Mouse (Mus musculus) limb, embryonic 12.5 days (tissue): ENCODE results near the gene Svbp. TPM values are rescaled to one million over a fixed set of nuclear protein-coding genes. Genes with fewer than 3 reads are reported as not detected.

ENCODE experiments used
- ATAC-seq: fragments of 200-750 bp; cut with Nextera tagmentation; 2 replicates; pipeline ENCODE4 v1.8.0; 2017; ENCODE audit warnings: low read depth, moderate TSS enrichment; ENCODE audit not compliant: insufficient number of reproducible peaks, insufficient read depth, low FRiP score, low TSS enrichment
- H3K27ac ChIP-seq: fragments of 300-500 bp; sonication (generic); 2 replicates; pipeline ENCODE4 v1.5.1; 2016; ENCODE audit warnings: mild to moderate bottlenecking, moderate library complexity
- H3K27me3 ChIP-seq: fragments of 300-500 bp; sonication (generic); 2 replicates; pipeline ENCODE4 v1.6.1; 2016; ENCODE audit warnings: mild to moderate bottlenecking, moderate library complexity
- H3K36me3 ChIP-seq: fragments of 300-500 bp; sonication (generic); 2 replicates; pipeline ENCODE4 v1.6.1; 2016; ENCODE audit warnings: mild to moderate bottlenecking, moderate library complexity
- H3K4me1 ChIP-seq: fragments of 300-500 bp; sonication (generic); replicated peaks from 2 replicates; pipeline ENCODE4 v1.6.1; 2016
- H3K4me2 ChIP-seq: fragments of 300-500 bp; sonication (generic); 2 replicates; pipeline ENCODE4 v1.6.1; 2016; ENCODE audit warnings: mild to moderate bottlenecking, moderate library complexity
- H3K4me3 ChIP-seq: fragments of 300-500 bp; sonication (generic); replicated peaks from 2 replicates; pipeline ENCODE4 v1.5.1; 2016; ENCODE audit warnings: mild to moderate bottlenecking
- H3K9ac ChIP-seq: fragments of 300-500 bp; sonication (generic); replicated peaks from 2 replicates; pipeline ENCODE4 v1.6.1; 2016; ENCODE audit warnings: mild to moderate bottlenecking, moderate library complexity
- H3K9me3 ChIP-seq: fragments of 300-500 bp; sonication (generic); 2 replicates; pipeline ENCODE4 v1.6.1; 2016; ENCODE audit warnings: mild to moderate bottlenecking, moderate library complexity
- WGBS: fragments of 180-500 bp; shearing (Covaris S2); methylation state at CpG from one replicate; pipeline ENCODE4 v1.1.7; 2016; 5-methylcytosine and 5-hydroxymethylcytosine counted together
- polyA plus RNA-seq: library from polyadenylated mRNA; unstranded; fragments of >200 nt; fragmentation: Nextera tagmentation; extraction: Ambion mirVana; gene quantifications from 2 replicates; pipeline ENCODE4 v1.2.1, GENCODE M21; 2016

The Svbp gene
- 179 and 182 TPM in 2 replicates for polyA plus RNA-seq

- peak; percentile 88 for ATAC-seq
- under 1% methylated on average over 24 of the region's 47 CpGs for WGBS
- H3K27ac ChIP-seq = peak within 1 kb of the TSS; percentile 82
Observed at GRCm38 (mm10) chr4:119194909-119195581, at the start of gene Svbp. Gene Svbp, plus strand, starts transcription at chr4:119195306.

DNA sequence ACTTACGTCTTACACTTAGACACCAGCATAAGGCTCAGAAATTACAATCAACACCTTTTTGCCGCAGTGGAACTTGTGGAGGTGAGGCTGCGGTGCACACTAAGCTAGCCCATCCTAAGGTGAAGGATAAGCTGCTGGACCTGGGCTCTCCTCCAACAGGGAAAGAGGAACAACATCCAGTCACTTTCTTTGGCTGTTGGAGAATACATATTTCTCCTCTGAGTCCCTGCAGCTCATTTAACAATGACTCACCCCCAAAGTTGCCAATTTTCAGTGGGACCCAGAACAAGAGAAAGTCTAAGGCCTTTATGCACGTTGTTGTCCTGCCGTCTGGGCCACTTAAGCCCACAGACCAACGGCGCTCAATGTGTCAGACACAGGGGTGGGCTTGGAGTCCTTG, 48.3 kb upstream of the Svbp start:
- H3K27me3 ChIP-seq = no peaks in the 10 kb centered on the region
- H3K9me3 ChIP-seq = no peaks in the 10 kb centered on the region
- H3K27ac ChIP-seq = no peak overlapping the region
- WGBS = 88% methylated on average over 7 of the region's 7 CpGs
- no peak overlapping the region for H3K4me3 ChIP-seq
- H3K9ac ChIP-seq = no peak overlapping the region
- no peak overlapping the region for H3K4me2 ChIP-seq
- no peak for ATAC-seq
- H3K4me1 ChIP-seq = 0 out of 2 replicates have a peak, but pooled peaks cover 4% of the 10 kb centered on the region
- H3K36me3 ChIP-seq = no peaks in the 10 kb centered on the region

More at GRCm38 (mm10) chr4:119194909-119195581, at the start of gene Svbp:
- no peaks in the 10 kb centered on the region for H3K9me3 ChIP-seq
- H3K36me3 ChIP-seq = peaks cover 18% of the 10 kb centered on the region; the same call in 1 of the 2 replicates
- H3K4me3 ChIP-seq = peak within 1 kb of the TSS; percentile 74
- peaks cover 20% of the 10 kb centered on the region for H3K4me1 ChIP-seq
- peak within 1 kb of the TSS; percentile 69 for H3K4me2 ChIP-seq
- H3K27me3 ChIP-seq = no peaks in the 10 kb centered on the region
- peak within 1 kb of the TSS; percentile 85 for H3K9ac ChIP-seq

DNA sequence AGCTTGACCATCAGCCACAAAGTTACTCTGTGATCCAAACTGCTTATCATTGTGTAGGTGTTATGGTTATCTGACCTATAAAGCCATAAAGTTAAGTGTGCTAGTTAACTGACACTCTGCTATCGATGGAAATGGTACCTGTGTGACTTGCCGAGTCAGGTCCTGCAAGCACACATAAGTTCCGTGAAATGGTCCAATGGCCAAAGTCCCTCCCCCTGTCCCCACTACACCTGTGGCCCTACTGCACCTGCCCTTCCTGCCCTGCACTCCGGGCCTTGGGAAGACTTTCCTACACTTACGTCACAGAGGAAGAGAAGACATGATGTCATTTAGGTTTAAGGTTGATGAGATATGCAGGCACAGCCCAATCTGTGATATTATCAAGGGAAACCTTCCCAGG, 47.8 kb upstream of the Svbp start:
- H3K4me1 ChIP-seq = 0 out of 2 replicates have a peak, but pooled peaks cover 4% of the 10 kb centered on the region
- H3K27ac ChIP-seq = no peak overlapping the region
- no peaks in the 10 kb centered on the region for H3K9me3 ChIP-seq
- H3K36me3 ChIP-seq = no peaks in the 10 kb centered on the region
- no peak for ATAC-seq
- no peak overlapping the region for H3K4me3 ChIP-seq
- WGBS = 84% methylated on average over 5 of the region's 5 CpGs
- H3K27me3 ChIP-seq = no peaks in the 10 kb centered on the region
- H3K4me2 ChIP-seq = no peak overlapping the region
- H3K9ac ChIP-seq = no peak overlapping the region

DNA sequence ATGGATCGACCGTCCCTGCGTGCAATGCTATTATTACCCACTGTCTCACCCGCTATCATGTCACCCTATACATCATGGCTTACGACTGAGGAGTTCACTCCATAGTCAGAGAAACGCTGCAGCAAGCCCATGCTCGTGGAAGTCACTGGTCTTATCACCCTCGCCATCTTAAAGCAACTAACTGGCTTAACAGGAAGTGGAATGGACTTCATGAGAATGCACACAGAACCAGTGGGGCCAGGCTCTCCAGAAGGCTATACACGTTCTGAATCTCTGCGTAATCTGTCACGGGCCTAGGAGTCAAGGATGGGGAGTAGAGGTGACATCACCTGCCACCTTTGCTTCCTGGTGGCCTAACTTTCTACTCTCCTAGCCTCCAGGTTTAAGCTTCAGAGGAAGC, 46.4 kb upstream of the Svbp start:
- no peaks in the 10 kb centered on the region for H3K9me3 ChIP-seq
- no peak overlapping the region for H3K27ac ChIP-seq
- H3K36me3 ChIP-seq = no peaks in the 10 kb centered on the region
- no peak overlapping the region for H3K9ac ChIP-seq
- ATAC-seq = no peak
- 81% methylated on average over 11 of the region's 11 CpGs for WGBS
- no peak overlapping the region for H3K4me3 ChIP-seq
- 0 out of 2 replicates have a peak, but pooled peaks cover 4% of the 10 kb centered on the region for H3K4me1 ChIP-seq
- no peak overlapping the region for H3K4me2 ChIP-seq
- H3K27me3 ChIP-seq = no peaks in the 10 kb centered on the region

DNA sequence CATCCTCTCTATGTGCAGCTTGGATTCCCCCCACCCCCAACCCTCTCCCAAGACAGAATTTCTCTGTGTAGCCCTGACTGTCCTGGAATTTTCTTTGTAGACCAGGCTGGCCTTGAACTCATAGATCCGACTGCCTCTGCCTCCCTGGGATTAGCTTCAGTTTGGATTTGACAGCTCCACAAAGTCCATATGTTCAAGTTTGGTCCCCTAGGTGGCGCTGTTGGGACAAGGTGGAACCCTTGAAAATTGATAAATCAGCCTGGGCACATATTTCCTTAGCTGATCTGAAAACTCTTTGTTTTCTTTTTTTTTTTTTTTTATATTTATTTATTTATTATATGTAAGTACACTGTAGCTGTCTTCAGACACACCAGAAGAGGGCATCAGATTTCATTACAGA, 37.9 kb upstream of the Svbp start:
- H3K36me3 ChIP-seq = no peaks in the 10 kb centered on the region
- 34% methylated on average over 2 of the region's 2 CpGs for WGBS
- H3K27me3 ChIP-seq = no peaks in the 10 kb centered on the region
- ATAC-seq = no peak
- H3K27ac ChIP-seq = no peak overlapping the region
- no peaks in the 10 kb centered on the region for H3K4me1 ChIP-seq
- no peak overlapping the region for H3K4me3 ChIP-seq
- H3K9ac ChIP-seq = no peak overlapping the region
- H3K4me2 ChIP-seq = no peak overlapping the region
- no peaks in the 10 kb centered on the region for H3K9me3 ChIP-seq

DNA sequence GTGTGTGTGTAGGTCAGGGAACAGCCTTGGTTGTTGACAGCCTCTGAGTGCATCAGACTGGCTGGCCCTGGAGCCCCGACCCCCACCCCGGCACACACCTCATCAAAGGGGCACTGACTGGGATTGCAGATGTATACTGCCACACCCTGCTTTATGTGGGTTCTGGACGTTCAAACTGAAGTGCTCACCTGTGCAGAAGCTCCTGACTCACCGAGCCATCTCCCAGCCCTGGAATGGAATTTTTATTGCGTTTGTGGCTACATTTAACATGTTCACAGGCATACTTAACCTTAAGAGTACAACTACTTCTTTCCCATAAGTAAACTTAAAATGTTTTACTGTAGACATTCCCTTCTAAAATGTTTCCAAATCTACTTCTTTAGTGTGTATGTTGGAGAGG, 37.2 kb upstream of the Svbp start:
- Histone ChIP-seq H3K27me3 (no peaks in the 10 kb centered on the region), H3K9ac (no peak overlapping the region), H3K4me1 (no peaks in the 10 kb centered on the region), H3K36me3 (no peaks in the 10 kb centered on the region), H3K27ac (no peak overlapping the region), H3K4me2 (no peak overlapping the region), H3K4me3 (no peak overlapping the region), H3K9me3 (no peaks in the 10 kb centered on the region)
- no peak for ATAC-seq
- WGBS = 76% methylated on average over 5 of the region's 5 CpGs

DNA sequence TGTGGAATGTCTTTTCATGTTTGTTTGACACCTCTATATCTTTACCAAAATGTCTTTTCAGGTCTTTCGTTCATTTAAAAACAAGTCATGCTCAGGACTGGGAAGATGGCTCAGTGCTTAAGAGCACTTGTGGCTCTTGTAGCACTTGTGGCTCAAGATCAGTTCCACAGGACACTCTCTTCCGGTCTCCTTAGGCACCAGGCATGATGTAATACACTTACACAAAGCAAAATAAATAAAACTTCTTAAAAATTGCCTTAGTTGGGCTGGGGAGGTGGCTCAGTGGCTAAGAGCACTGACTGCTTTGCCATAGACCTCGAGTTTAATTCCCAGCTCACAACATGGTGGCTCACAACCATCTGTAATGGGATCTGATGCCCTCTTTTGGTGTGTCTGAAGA, 33.7 kb upstream of the Svbp start:
- ATAC-seq = no peak
- Histone ChIP-seq H3K4me2 (no peak overlapping the region), H3K9ac (no peak overlapping the region), H3K27me3 (no peaks in the 10 kb centered on the region), H3K4me1 (no peaks in the 10 kb centered on the region), H3K9me3 (no peaks in the 10 kb centered on the region), H3K4me3 (no peak overlapping the region), H3K36me3 (no peaks in the 10 kb centered on the region), H3K27ac (no peak overlapping the region)
- 81% methylated on average over 3 of the region's 3 CpGs for WGBS

GRCm38 (mm10) chr4:119162990-119163389, 32.1 kb upstream of the Svbp start:
- H3K27ac ChIP-seq = no peak overlapping the region
- WGBS = 60% methylated on average over 3 of the region's 4 CpGs
- ATAC-seq = no peak

DNA sequence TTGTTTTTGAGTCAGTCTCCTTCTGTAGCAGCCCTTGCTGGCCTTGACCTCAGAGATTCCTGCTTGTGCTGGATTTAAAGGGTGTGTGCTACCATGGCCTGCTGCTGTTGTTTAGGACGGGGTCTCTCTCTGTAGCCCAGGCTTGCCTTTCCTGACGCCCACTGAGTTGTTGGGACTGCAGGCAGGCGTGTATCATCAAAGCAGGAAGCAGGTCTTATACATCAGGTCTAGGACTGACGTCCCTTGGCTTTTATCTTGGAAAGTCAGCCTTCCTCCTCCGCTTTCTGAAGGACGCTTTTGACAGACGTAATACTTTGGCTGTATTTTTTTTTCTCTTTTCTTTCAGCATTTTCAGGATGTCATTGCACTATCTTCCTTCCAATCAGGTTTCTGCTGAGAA, 29.2 kb upstream of the Svbp start:
- Histone ChIP-seq H3K9ac (no peak overlapping the region), H3K4me3 (no peak overlapping the region), H3K27ac (no peak overlapping the region), H3K4me1 (no peaks in the 10 kb centered on the region), H3K4me2 (no peak overlapping the region), H3K9me3 (no peaks in the 10 kb centered on the region), H3K36me3 (peaks cover 28% of the 10 kb centered on the region), H3K27me3 (no peaks in the 10 kb centered on the region)
- 76% methylated on average over 7 of the region's 7 CpGs for WGBS
- ATAC-seq = no peak

More at GRCm38 (mm10) chr4:119162990-119163389, 32.1 kb upstream of the Svbp start:
- no peak overlapping the region for H3K4me3 ChIP-seq
- H3K4me2 ChIP-seq = no peak overlapping the region
- no peak overlapping the region for H3K9ac ChIP-seq
- H3K36me3 ChIP-seq = no peaks in the 10 kb centered on the region
- H3K4me1 ChIP-seq = no peaks in the 10 kb centered on the region
- H3K9me3 ChIP-seq = no peaks in the 10 kb centered on the region
- no peaks in the 10 kb centered on the region for H3K27me3 ChIP-seq

GRCm38 (mm10) chr4:119167068-119167467, 28.0 kb upstream of the Svbp start:
- ATAC-seq = no peak

GRCm38 (mm10) chr4:119167663-119168062, 27.4 kb upstream of the Svbp start:
- no peaks in the 10 kb centered on the region for H3K9me3 ChIP-seq
- peaks cover 35% of the 10 kb centered on the region for H3K36me3 ChIP-seq
- peaks cover 2% of the 10 kb centered on the region for H3K4me1 ChIP-seq
- no peak overlapping the region for H3K9ac ChIP-seq
- H3K27ac ChIP-seq = no peak overlapping the region
- 5% methylated on average over 4 of the region's 4 CpGs for WGBS
- no peak overlapping the region for H3K4me3 ChIP-seq
- no peak overlapping the region for H3K4me2 ChIP-seq
- no peaks in the 10 kb centered on the region for H3K27me3 ChIP-seq
- ATAC-seq = no peak

More at GRCm38 (mm10) chr4:119167068-119167467, 28.0 kb upstream of the Svbp start:
- Histone ChIP-seq H3K27ac (no peak overlapping the region), H3K9ac (no peak overlapping the region), H3K4me3 (no peak overlapping the region), H3K9me3 (no peaks in the 10 kb centered on the region), H3K4me2 (no peak overlapping the region), H3K4me1 (no peaks in the 10 kb centered on the region), H3K27me3 (no peaks in the 10 kb centered on the region), H3K36me3 (peaks cover 35% of the 10 kb centered on the region)
- WGBS = 71% methylated on average over 4 of the region's 4 CpGs
